Mouse (Mus musculus) urinary bladder, postnatal 4 days (tissue): ENCODE results near the gene Pip5k1b.

Source experiments
- DNase-seq, 2 experiments: peaks; one replicate each; pipeline ENCODE4 v3.0.0; 2021 to 2022; ENCODE audit warnings: low spot score in 2 of 2

Gene Pip5k1b

GRCm38 (mm10) chr19:24259390-24260351 lies 296.0 kb downstream of the Pip5k1b start:
- no peak for DNase-seq

GRCm38 (mm10) chr19:24258368-24258767 lies 297.3 kb downstream of the Pip5k1b start:
- no peak for DNase-seq

GRCm38 (mm10) chr19:24257962-24258361 lies 297.7 kb downstream of the Pip5k1b start:
- no peak for DNase-seq

GRCm38 (mm10) chr19:24253657-24254260 lies 301.9 kb downstream of the Pip5k1b start:
- DNase-seq = no peak

GRCm38 (mm10) chr19:24251869-24252268 lies 303.8 kb downstream of the Pip5k1b start:
- no peak for DNase-seq
